Mouse (Mus musculus): Measurements from ENCODE around the gene E130218I03Rik. TPM values are rescaled to one million over a fixed set of nuclear protein-coding genes. Genes with fewer than 3 reads are reported as not detected.

Gene E130218I03Rik
- polyA plus RNA-seq, 1 experiment: not detected

GRCm38 (mm10) chr4:134237582-134238278 is 5.7 kb upstream of the E130218I03Rik start:
- no peak for TF ChIP-seq POLR2A (IDR thresholded peaks at IDR 0.05; ENCODE audit: extremely low read depth, insufficient read depth, low read length)
- TF ChIP-seq CTCF (IDR thresholded peaks at IDR 0.05; ENCODE audit: extremely low read depth, insufficient read depth, low read length): no peak
- H3K4me1 ChIP-seq (ENCODE audit: control insufficient read depth, insufficient read depth, low read length): peaks cover 3% of the 10 kb centered on the region; the same call in 1 of the 2 replicates
- no peak overlapping the region for H3K4me3 ChIP-seq (ENCODE audit: insufficient read depth, low read length)
- no peak overlapping the region for H3K27ac ChIP-seq (ENCODE audit: insufficient read depth, low read length)

- peaks cover 3% of the 10 kb centered on the region; the same call in 1 of the 2 replicates for H3K4me1 ChIP-seq (ENCODE audit: control insufficient read depth, insufficient read depth, low read length)
- TF ChIP-seq POLR2A (IDR thresholded peaks at IDR 0.05; ENCODE audit: extremely low read depth, insufficient read depth, low read length): no peak
- TF ChIP-seq CTCF (IDR thresholded peaks at IDR 0.05; ENCODE audit: extremely low read depth, insufficient read depth, low read length): no peak
- no peak within 1 kb of the TSS for H3K27ac ChIP-seq (ENCODE audit: insufficient read depth, low read length)
- no peak within 1 kb of the TSS for H3K4me3 ChIP-seq (ENCODE audit: insufficient read depth, low read length)
Observed at GRCm38 (mm10) chr4:134238279-134238651, 5.2 kb upstream of the E130218I03Rik start, which contains the start of gene Cnksr1. TSS of gene Cnksr1 (minus strand) at chr4:134238399.

GRCm38 (mm10) chr4:134238686-134239085 is 4.8 kb upstream of the E130218I03Rik start:
- Histone ChIP-seq H3K27ac (ENCODE audit: insufficient read depth, low read length) (no peak overlapping the region), H3K4me1 (ENCODE audit: control insufficient read depth, insufficient read depth, low read length) (peaks cover 3% of the 10 kb centered on the region; the same call in 1 of the 2 replicates), H3K4me3 (ENCODE audit: insufficient read depth, low read length) (no peak overlapping the region)
- TF ChIP-seq CTCF (IDR thresholded peaks at IDR 0.05; ENCODE audit: extremely low read depth, insufficient read depth, low read length): no peak
- TF ChIP-seq POLR2A (IDR thresholded peaks at IDR 0.05; ENCODE audit: extremely low read depth, insufficient read depth, low read length): no peak

- TF ChIP-seq POLR2A (IDR thresholded peaks at IDR 0.05; ENCODE audit: extremely low read depth, insufficient read depth, low read length): peak; percentile 47; the same call in 1 of the 2 replicates
- TF ChIP-seq CTCF (IDR thresholded peaks at IDR 0.05; ENCODE audit: extremely low read depth, insufficient read depth, low read length): peak; percentile 69
- no peak within 1 kb of the TSS for H3K27ac ChIP-seq (ENCODE audit: insufficient read depth, low read length)
Observed at GRCm38 (mm10) chr4:134245148-134245843, 1.8 kb downstream of the E130218I03Rik start, which contains the start of gene Zfp593. TSS of gene Zfp593 (minus strand) at chr4:134245592.

GRCm38 (mm10) chr4:134246256-134246655 is 2.8 kb downstream of the E130218I03Rik start:
- 0 out of 2 replicates have a peak, but pooled peaks cover 1% of the 10 kb centered on the region for H3K4me1 ChIP-seq (ENCODE audit: control insufficient read depth, insufficient read depth, low read length)
- H3K4me3 ChIP-seq (ENCODE audit: insufficient read depth, low read length): no peak overlapping the region
- TF ChIP-seq POLR2A (IDR thresholded peaks at IDR 0.05; ENCODE audit: extremely low read depth, insufficient read depth, low read length) (no peak), CTCF (IDR thresholded peaks at IDR 0.05; ENCODE audit: extremely low read depth, insufficient read depth, low read length) (no peak)
- H3K27ac ChIP-seq (ENCODE audit: insufficient read depth, low read length): no peak overlapping the region

More at GRCm38 (mm10) chr4:134245148-134245843, 1.8 kb downstream of the E130218I03Rik start, which contains the start of gene Zfp593:
- H3K4me1 ChIP-seq (ENCODE audit: control insufficient read depth, insufficient read depth, low read length): 0 out of 2 replicates have a peak, but pooled peaks cover 1% of the 10 kb centered on the region
- peak within 1 kb of the TSS; percentile 68 for H3K4me3 ChIP-seq (ENCODE audit: insufficient read depth, low read length)

- no peak for TF ChIP-seq POLR2A (IDR thresholded peaks at IDR 0.05; ENCODE audit: extremely low read depth, insufficient read depth, low read length)
- TF ChIP-seq CTCF (IDR thresholded peaks at IDR 0.05; ENCODE audit: extremely low read depth, insufficient read depth, low read length): no peak
- Histone ChIP-seq H3K27ac (ENCODE audit: insufficient read depth, low read length) (no peak within 1 kb of the TSS), H3K4me1 (ENCODE audit: control insufficient read depth, insufficient read depth, low read length) (0 out of 2 replicates have a peak, but pooled peaks cover 1% of the 10 kb centered on the region)
Observed at GRCm38 (mm10) chr4:134246719-134247258, 3.3 kb downstream of the E130218I03Rik start, which contains the start of gene Gm30191. TSS of gene Gm30191 (plus strand) at chr4:134246935.

GRCm38 (mm10) chr4:134249651-134250050 is 6.2 kb downstream of the E130218I03Rik start:
- 0 out of 2 replicates have a peak, but pooled peaks cover under 1% of the 10 kb centered on the region for H3K4me1 ChIP-seq (ENCODE audit: control insufficient read depth, insufficient read depth, low read length)
- H3K4me3 ChIP-seq (ENCODE audit: insufficient read depth, low read length): peak overlapping the region; percentile 27
- TF ChIP-seq POLR2A (IDR thresholded peaks at IDR 0.05; ENCODE audit: extremely low read depth, insufficient read depth, low read length) (no peak), CTCF (IDR thresholded peaks at IDR 0.05; ENCODE audit: extremely low read depth, insufficient read depth, low read length) (no peak; the same call in 1 of the 2 replicates)
- no peak overlapping the region for H3K27ac ChIP-seq (ENCODE audit: insufficient read depth, low read length)

More at GRCm38 (mm10) chr4:134246719-134247258, 3.3 kb downstream of the E130218I03Rik start, which contains the start of gene Gm30191:
- peak within 1 kb of the TSS; percentile 68; the same call in 1 of the 2 replicates for H3K4me3 ChIP-seq (ENCODE audit: insufficient read depth, low read length)

GRCm38 (mm10) chr4:134250116-134250929 is 6.9 kb downstream of the E130218I03Rik start:
- TF ChIP-seq CTCF (IDR thresholded peaks at IDR 0.05; ENCODE audit: extremely low read depth, insufficient read depth, low read length): no peak
- TF ChIP-seq POLR2A (IDR thresholded peaks at IDR 0.05; ENCODE audit: extremely low read depth, insufficient read depth, low read length): no peak
- Histone ChIP-seq H3K4me3 (ENCODE audit: insufficient read depth, low read length) (peak overlapping the region; percentile 33), H3K4me1 (ENCODE audit: control insufficient read depth, insufficient read depth, low read length) (no peaks in the 10 kb centered on the region), H3K27ac (ENCODE audit: insufficient read depth, low read length) (no peak overlapping the region)

All from cortical plate, adult 2 months (tissue).